Mouse (Mus musculus): ENCODE results near the gene Asnsd1. TPM values are rescaled to one million over a fixed set of nuclear protein-coding genes. Genes with fewer than 3 reads are reported as not detected.

The Asnsd1 gene
- polyA plus RNA-seq, 1 experiment: 11.2 TPM

Other genes starting within 250 kb of the Asnsd1 start
- gene 1700019A02Rik, start 165.1 kb downstream of the Asnsd1 start, polyA plus RNA-seq (2012; rRNA removed): not detected in 2 replicates
- 1.0 and 1.1 TPM in 2 replicates for gene Pms1, start 55.7 kb downstream of the Asnsd1 start, polyA plus RNA-seq (2012; rRNA removed)
- 11.6 and 13.4 TPM in 2 replicates for gene Ormdl1, start 55.7 kb downstream of the Asnsd1 start, polyA plus RNA-seq (2012; rRNA removed)
- 8.8 and 16.7 TPM in 2 replicates for gene Gm28778, start 55.6 kb downstream of the Asnsd1 start, polyA plus RNA-seq (2012; rRNA removed)
- 6.5 and 8.1 TPM in 2 replicates for gene Osgepl1, start 39.1 kb downstream of the Asnsd1 start, polyA plus RNA-seq (2012; rRNA removed)
- gene Asdurf, start 133 bp downstream of the Asnsd1 start, polyA plus RNA-seq (2012; rRNA removed): not detected in 2 replicates
- gene Gm28551, start 85 bp downstream of the Asnsd1 start, polyA plus RNA-seq (2012; rRNA removed): not detected in 2 replicates

Measured in gonadal fat pad, adult 2 months (tissue).